Mouse (Mus musculus) CH12.LX (cell line): ENCODE measurements around the gene Ptdss2. TPM values are rescaled to one million over a fixed set of nuclear protein-coding genes. Genes with fewer than 3 reads are reported as not detected.

Experiments
- DNase-seq: peaks from one replicate; pipeline ENCODE4 v3.0.0-alpha.2; 2013; ENCODE audit errors: extremely low read depth
- H3K27ac ChIP-seq: 2 replicates; pipeline ENCODE4 v1.5.1; 2012; ENCODE audit warnings: low read depth, mild to moderate bottlenecking, control low read depth, moderate library complexity; ENCODE audit not compliant: insufficient read depth
- H3K27me3 ChIP-seq: replicated peaks from 2 replicates; pipeline ENCODE3; 2012; ENCODE audit warnings: inconsistent platforms
- H3K36me3 ChIP-seq, 2 experiments: replicated peaks in 1 of 2; 2 replicates each; pipeline versions ENCODE3 to v1.6.1; 2012; ENCODE audit warnings: inconsistent platforms in 1 of 2, low read length in 1 of 2, mild to moderate bottlenecking in 1 of 2, mixed read lengths in 1 of 2, moderate library complexity in 1 of 2; ENCODE audit not compliant: control insufficient read depth in 1 of 2, insufficient read depth in 1 of 2
- H3K4me1 ChIP-seq, 2 experiments: 2 replicates each; pipeline ENCODE4 v1.6.1; 2012; ENCODE audit warnings: inconsistent platforms in 1 of 2, moderate library complexity in 1 of 2; ENCODE audit not compliant: insufficient read depth in 2 of 2, control insufficient read depth in 1 of 2
- H3K4me2 ChIP-seq: 2 replicates; pipeline ENCODE4 v1.6.1; 2012; ENCODE audit warnings: low read depth, mild to moderate bottlenecking, control low read depth; ENCODE audit not compliant: poor library complexity, insufficient read depth, severe bottlenecking
- H3K4me3 ChIP-seq, 3 experiments: fragments of 150-350 bp in 1 of 3; sonication (generic) in 1 of 3; replicated peaks in 1 of 3; 2 replicates each; pipeline versions ENCODE3 to v1.5.1; 2011 to 2012; ENCODE audit warnings: low read depth in 2 of 3, low read length in 2 of 3, mild to moderate bottlenecking in 2 of 3, moderate library complexity in 2 of 3, control low read depth in 1 of 3, improper control_type of control experiment in 1 of 3, inconsistent platforms in 1 of 3, mixed read lengths in 1 of 3; ENCODE audit not compliant: poor library complexity in 1 of 3
- H3K79me2 ChIP-seq: replicated peaks from 2 replicates; pipeline ENCODE4 v1.6.1; 2012; ENCODE audit warnings: mild to moderate bottlenecking, moderate library complexity; ENCODE audit not compliant: control insufficient read depth, poor library complexity, insufficient read depth, severe bottlenecking; ENCODE audit errors: extremely low read depth
- H3K9ac ChIP-seq: 2 replicates; pipeline ENCODE4 v1.6.1; 2012; ENCODE audit warnings: low read depth, mild to moderate bottlenecking, control low read depth, moderate library complexity; ENCODE audit not compliant: insufficient read depth
- H3K9me3 ChIP-seq: replicated peaks from 2 replicates; pipeline ENCODE3; 2012; ENCODE audit warnings: low read length, inconsistent platforms, mixed read lengths
- CTCF ChIP-seq, 2 experiments: IDR thresholded peaks in 1 of 2; conservative IDR thresholded peaks in 1 of 2; 2 replicates each; pipeline ENCODE4 v1.5.1; 2011 to 2012; ENCODE audit warnings: low read depth in 2 of 2, low read length in 2 of 2, improper control_type of control experiment in 1 of 2, inconsistent platforms in 1 of 2, mild to moderate bottlenecking in 1 of 2, moderate library complexity in 1 of 2
- ELF1 ChIP-seq: IDR thresholded peaks from 2 replicates; pipeline ENCODE4 v1.6.1; 2014; ENCODE audit warnings: low read depth, mild to moderate bottlenecking, inconsistent platforms, low read length, improper control_type of control experiment
- EP300 ChIP-seq: IDR thresholded peaks from 2 replicates; pipeline ENCODE4 v1.6.1; 2011; ENCODE audit warnings: low read length, improper control_type of control experiment
- HCFC1 ChIP-seq: IDR thresholded peaks from 2 replicates; pipeline ENCODE4 v1.6.1; 2012; ENCODE audit warnings: low read depth, mild to moderate bottlenecking, inconsistent platforms, low read length, improper control_type of control experiment
- ZC3H11A ChIP-seq: IDR thresholded peaks from 2 replicates; pipeline ENCODE4 v1.6.1; 2012; ENCODE audit warnings: low read depth, mild to moderate bottlenecking, inconsistent platforms, low read length, improper control_type of control experiment
- ZKSCAN1 ChIP-seq: IDR thresholded peaks from 2 replicates; pipeline ENCODE4 v1.6.1; 2012; ENCODE audit warnings: low read depth, inconsistent platforms, low read length, improper control_type of control experiment, borderline replicate concordance
- ZNF384 ChIP-seq: IDR thresholded peaks from 2 replicates; pipeline ENCODE4 v1.6.1; 2012; ENCODE audit warnings: low read depth, low read length, improper control_type of control experiment, inconsistent platforms
- dilution Hi-C: fragments of 300-500 bp; cut with MboI; formaldehyde crosslinking; loops from 2 replicates; pipeline ENCODE4 v1.14.3; 2020; ENCODE audit warnings: low sequenced_read_pairs; ENCODE audit not compliant: extremely low pct_unique_long_range_greater_than_20kb, extremely low pct_ligation_motif_present
- in situ Hi-C: fragments of 300-500 bp; cut with MboI; formaldehyde crosslinking; loops from 3 replicates; pipeline ENCODE4 v1.14.3; 2019; ENCODE audit warnings: low sequenced_read_pairs, low pct_ligation_motif_present, low pct_unique_long_range_greater_than_20kb, mixed read lengths
- polyA plus RNA-seq: library from polyadenylated mRNA; unstranded; fragments of >175 nt; gene quantifications from 2 replicates; pipeline ENCODE4 v1.2.1, GENCODE M21; 2012; ENCODE audit warnings: low read depth; ENCODE audit not compliant: insufficient read length
- total RNA-seq, 2 experiments: library from RNA; depleted of rRNA; stranded (reverse); fragments of 300-350 nt in 1 of 2; fragments of >200 nt in 1 of 2; gene quantifications; 2 replicates each; pipeline ENCODE4 v1.2.3; 2012 to 2014

Ptdss2 gene
- total and polyA plus RNA-seq, 3 experiments, result 2.9 to 22.9 (median 12.0) TPM

DNA sequence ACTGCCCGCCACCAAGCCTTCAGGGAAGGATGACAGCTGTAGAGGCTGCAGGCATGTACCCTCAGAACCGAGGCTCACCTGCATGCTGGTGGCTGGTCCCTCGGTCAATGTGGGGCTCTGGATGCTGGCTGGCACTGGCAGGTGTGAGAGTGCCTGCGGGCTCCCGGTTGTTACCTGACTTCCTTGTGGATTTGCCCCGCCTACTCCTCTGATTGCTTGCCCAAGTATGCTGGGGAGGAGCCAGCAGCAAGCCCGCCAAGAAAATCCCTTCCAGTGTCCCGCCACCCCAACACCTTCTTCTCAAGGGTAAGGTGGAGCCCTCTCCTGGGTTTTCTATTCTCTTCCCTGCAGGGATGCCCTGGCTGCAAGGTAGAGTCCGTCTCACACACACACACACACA is 4.5 kb upstream of the Ptdss2 start, which contains the start of gene Ano9:
Gene Ano9 (minus strand): TSS at position 171 of the 400 bp plus-strand sequence.
- H3K4me2 ChIP-seq, result no peak within 1 kb of the TSS
- in situ Hi-C loops (no loop called here), dilution Hi-C loops (no loop called here)

DNA sequence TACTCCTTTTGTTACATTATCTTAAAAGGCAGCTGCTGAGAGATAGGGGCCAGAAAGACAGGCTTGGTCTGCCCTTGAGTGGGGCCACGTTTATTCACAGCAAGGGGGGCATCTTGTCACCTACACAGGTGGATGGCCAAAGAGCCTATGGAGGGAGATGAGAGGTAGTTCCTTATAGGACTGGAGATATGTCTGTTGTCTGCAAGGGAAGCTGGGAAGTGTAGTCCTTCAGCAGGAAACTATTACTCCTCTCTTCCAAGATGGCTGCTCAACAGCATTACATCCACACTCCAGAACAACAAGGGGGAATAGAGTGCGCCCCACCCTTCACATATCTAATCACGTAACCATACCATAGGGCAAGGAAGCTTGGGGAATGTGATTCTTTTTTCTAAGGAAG is 2.7 kb upstream of the Ptdss2 start:
- H3K36me3 ChIP-seq, result no peaks in the 10 kb centered on the region
- peaks cover 20% of the 10 kb centered on the region for H3K27me3 ChIP-seq
- H3K4me1 ChIP-seq, result peaks cover 0 to 3% of the 10 kb centered on the region in 2 experiments; a peak in 2 of 4 replicates
- no peak for DNase-seq
- TF ChIP-seq EP300, result no peak
- peak; percentile 56 for TF ChIP-seq HCFC1
- no peak overlapping the region for H3K27ac ChIP-seq
- no peak overlapping the region for H3K9ac ChIP-seq
- H3K9me3 ChIP-seq, result no peaks in the 10 kb centered on the region
- dilution Hi-C loops (no loop called here), in situ Hi-C loops (no loop called here)
- H3K4me2 ChIP-seq, result no peak overlapping the region
- H3K79me2 ChIP-seq, result no peaks in the 10 kb centered on the region
- no peak overlapping the region for H3K4me3 ChIP-seq

More for the DNA sequence above, 4.5 kb upstream of the Ptdss2 start, which contains the start of gene Ano9:
- no peak within 1 kb of the TSS for H3K4me3 ChIP-seq
- DNase-seq, result no peak
- H3K36me3 ChIP-seq, result no peaks in the 10 kb centered on the region
- peaks cover 30% of the 10 kb centered on the region for H3K27me3 ChIP-seq
- H3K27ac ChIP-seq, result no peak within 1 kb of the TSS
- no peak within 1 kb of the TSS for H3K9ac ChIP-seq
- H3K4me1 ChIP-seq, result no peaks in the 10 kb centered on the region; a peak in 1 of 4 replicates
- H3K79me2 ChIP-seq, result no peaks in the 10 kb centered on the region
- no peaks in the 10 kb centered on the region for H3K9me3 ChIP-seq
- TF ChIP-seq ZKSCAN1 (no peak), ELF1 (no peak)
- TF ChIP-seq, all 38 proteins: peak for 0

DNA sequence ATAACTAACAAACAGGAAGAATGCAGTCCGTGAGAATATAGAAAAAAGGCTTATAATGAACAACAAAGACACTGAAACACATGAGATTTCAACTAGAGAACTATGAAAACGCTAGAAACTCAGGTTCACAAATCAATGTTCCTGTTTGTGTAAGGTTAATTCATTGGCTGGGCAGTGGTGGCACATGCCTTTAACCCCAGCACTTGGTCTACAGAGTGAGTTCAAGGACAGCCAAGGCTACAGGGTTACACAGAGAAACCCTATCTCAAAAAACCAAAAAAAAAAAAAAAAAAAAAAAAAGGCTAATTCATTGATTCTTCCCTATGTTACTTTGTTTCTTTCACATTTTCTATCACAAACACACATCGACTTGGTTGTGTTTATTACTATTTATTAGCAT is 1.6 kb upstream of the Ptdss2 start:
- H3K79me2 ChIP-seq, result no peaks in the 10 kb centered on the region
- H3K27ac ChIP-seq, result no peak overlapping the region
- dilution Hi-C loops (no loop called here), in situ Hi-C loops (no loop called here)
- H3K4me2 ChIP-seq, result no peak overlapping the region
- no peak overlapping the region for H3K4me3 ChIP-seq
- DNase-seq, result no peak
- H3K9ac ChIP-seq, result no peak overlapping the region
- TF ChIP-seq ZNF384, result no peak
- peaks cover 0 to 3% of the 10 kb centered on the region in 2 experiments; a peak in 2 of 4 replicates for H3K4me1 ChIP-seq
- peaks cover 18% of the 10 kb centered on the region for H3K27me3 ChIP-seq
- no peaks in the 10 kb centered on the region for H3K36me3 ChIP-seq
- H3K9me3 ChIP-seq, result no peaks in the 10 kb centered on the region

- Histone ChIP-seq H3K79me2 (no peaks in the 10 kb centered on the region), H3K4me2 (no peak overlapping the region), H3K4me3 (no peak overlapping the region), H3K27me3 (peaks cover 13% of the 10 kb centered on the region), H3K36me3 (no peaks in the 10 kb centered on the region), H3K27ac (no peak overlapping the region), H3K9ac (no peak overlapping the region), H3K4me1 (peaks cover 0 to 3% of the 10 kb centered on the region in 2 experiments; a peak in 2 of 4 replicates), H3K9me3 (no peaks in the 10 kb centered on the region)
- TF ChIP-seq CTCF (conservative IDR thresholded peaks at IDR 0.05 in 1 of 2, IDR thresholded peaks at IDR 0.05 in 1 of 2; ENCODE audit: low read depth in 2 of 2, low read length in 2 of 2), result peak in 1 of 2 experiments; percentile 23; a peak in 1 of 4 replicates
- TF ChIP-seq ZC3H11A, result no peak
- TF ChIP-seq HCFC1, result no peak
- TF ChIP-seq ZKSCAN1, result no peak
- TF ChIP-seq ZNF384, result no peak
- in situ Hi-C loops (no loop called here), dilution Hi-C loops (no loop called here)
- no peak for DNase-seq
Observed at GRCm38 (mm10) chr7:141121051-141121531, 1.1 kb upstream of the Ptdss2 start.
